Mouse (Mus musculus): Measurements from ENCODE around the gene Sfxn3. TPM values are rescaled to one million over a fixed set of nuclear protein-coding genes. Genes with fewer than 3 reads are reported as not detected.

Gene Sfxn3
- polyA plus RNA-seq, 1 experiment from 2014 or later = 34.5 TPM

GRCm38 (mm10) chr19:45056908-45057698 is 9.8 kb downstream of the Sfxn3 start:
- no peak for ATAC-seq (ENCODE audit: insufficient number of reproducible peaks, insufficient read depth, low FRiP score, low read depth)
- no peaks in the 10 kb centered on the region for H3K9me3 ChIP-seq (ENCODE audit: control insufficient read depth, low read depth, low read length)
- H3K4me1 ChIP-seq (ENCODE audit: control insufficient read depth, insufficient read depth, low read length) = peaks cover 18% of the 10 kb centered on the region
- peaks cover 7% of the 10 kb centered on the region for H3K36me3 ChIP-seq (ENCODE audit: control insufficient read depth, insufficient read depth, low read length)
- 66% methylated on average over 7 of the region's 7 CpGs for WGBS
- H3K4me2 ChIP-seq (replicated peaks; ENCODE audit: low read depth, low read length) = peak overlapping the region; percentile 69
- H3K9ac ChIP-seq (replicated peaks; ENCODE audit: low read depth, low read length) = peak overlapping the region; percentile 52
- H3K4me3 ChIP-seq (ENCODE audit: low read depth, low read length) = peak overlapping the region; percentile 53; the same call in 1 of the 2 replicates
- peak overlapping the region; percentile 97 for H3K27ac ChIP-seq (ENCODE audit: low read length)
- no peaks in the 10 kb centered on the region for H3K27me3 ChIP-seq (ENCODE audit: control insufficient read depth, insufficient read depth, low read length)

DNA sequence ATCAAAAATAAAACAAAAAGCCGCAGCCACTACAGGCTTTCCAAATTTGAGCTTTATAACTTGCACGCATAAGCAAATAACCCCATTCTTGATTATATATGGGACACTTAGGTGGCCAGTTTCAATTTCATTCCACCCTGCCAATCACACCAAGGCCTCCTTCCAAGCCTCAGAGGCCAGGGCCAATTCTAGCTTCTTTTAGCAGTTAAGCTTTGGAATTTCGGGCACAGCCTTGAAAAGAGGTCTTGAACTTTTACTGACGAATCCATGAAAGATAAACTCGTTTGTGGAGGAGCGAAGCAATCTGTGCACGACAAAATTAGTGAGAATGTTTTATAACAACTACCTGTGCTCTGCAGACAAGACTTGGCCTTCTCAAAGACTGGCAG is 10.4 kb downstream of the Sfxn3 start:
- H3K4me1 ChIP-seq (ENCODE audit: control insufficient read depth, insufficient read depth, low read length) = peaks cover 18% of the 10 kb centered on the region
- H3K36me3 ChIP-seq (ENCODE audit: control insufficient read depth, insufficient read depth, low read length) = peaks cover 7% of the 10 kb centered on the region
- 32% methylated on average over 7 of the region's 7 CpGs for WGBS
- ATAC-seq (ENCODE audit: insufficient number of reproducible peaks, insufficient read depth, low FRiP score, low read depth) = no peak
- peak overlapping the region; percentile 69 for H3K4me2 ChIP-seq (replicated peaks; ENCODE audit: low read depth, low read length)
- H3K27me3 ChIP-seq (ENCODE audit: control insufficient read depth, insufficient read depth, low read length) = no peaks in the 10 kb centered on the region
- H3K9me3 ChIP-seq (ENCODE audit: control insufficient read depth, low read depth, low read length) = no peaks in the 10 kb centered on the region
- peak overlapping the region; percentile 53 for H3K4me3 ChIP-seq (ENCODE audit: low read depth, low read length)
- H3K9ac ChIP-seq (replicated peaks; ENCODE audit: low read depth, low read length) = peak overlapping the region; percentile 52
- H3K27ac ChIP-seq (ENCODE audit: low read length) = peak overlapping the region; percentile 97

DNA sequence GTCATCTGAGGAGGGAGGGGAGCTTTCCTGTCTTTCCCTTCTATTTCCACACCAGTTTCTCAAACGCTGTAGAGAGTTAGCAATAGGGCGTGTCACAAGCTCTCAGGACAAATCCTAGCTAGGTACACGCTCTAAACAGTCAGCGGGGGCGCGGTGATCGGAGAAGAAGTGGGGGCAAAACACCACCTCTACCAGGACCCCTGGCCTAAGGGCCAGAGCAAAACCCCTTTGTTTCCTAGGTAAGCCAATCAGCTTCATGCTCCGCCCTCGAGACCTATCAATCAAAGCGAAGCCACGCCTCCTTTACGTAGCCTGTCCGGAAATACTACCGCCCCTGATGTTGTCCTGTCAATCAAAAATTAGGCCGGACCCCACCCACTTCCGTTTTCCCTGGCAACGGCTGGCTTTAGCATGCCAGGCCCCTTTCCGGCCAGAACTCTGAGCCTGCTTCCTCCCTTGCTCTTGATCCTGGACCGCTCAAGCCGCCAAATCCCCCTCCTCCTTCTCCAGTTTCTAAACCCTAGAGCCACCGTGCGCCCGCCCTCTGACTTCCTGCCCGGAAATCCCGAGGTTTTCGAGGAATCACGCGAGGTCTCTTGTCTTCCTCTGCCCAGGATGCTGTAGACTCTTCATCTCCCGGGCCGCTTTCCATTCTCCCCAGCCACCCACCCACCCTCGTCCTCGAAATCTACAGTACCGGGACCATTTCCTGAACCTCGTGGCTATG is 11.0 kb downstream of the Sfxn3 start:
- Histone ChIP-seq H3K9me3 (ENCODE audit: control insufficient read depth, low read depth, low read length) (no peaks in the 10 kb centered on the region), H3K27me3 (ENCODE audit: control insufficient read depth, insufficient read depth, low read length) (no peaks in the 10 kb centered on the region), H3K36me3 (ENCODE audit: control insufficient read depth, insufficient read depth, low read length) (peaks cover 7% of the 10 kb centered on the region; the same call in 1 of the 2 replicates), H3K9ac (replicated peaks; ENCODE audit: low read depth, low read length) (peak overlapping the region; percentile 74), H3K27ac (ENCODE audit: low read length) (peak overlapping the region; percentile 97), H3K4me2 (replicated peaks; ENCODE audit: low read depth, low read length) (peak overlapping the region; percentile 69), H3K4me3 (ENCODE audit: low read depth, low read length) (peak overlapping the region; percentile 53), H3K4me1 (ENCODE audit: control insufficient read depth, insufficient read depth, low read length) (peaks cover 18% of the 10 kb centered on the region)
- ATAC-seq (ENCODE audit: insufficient number of reproducible peaks, insufficient read depth, low FRiP score, low read depth) = peak; percentile 93
- under 1% methylated on average over 34 of the region's 34 CpGs for WGBS

- Histone ChIP-seq H3K4me3 (ENCODE audit: low read depth, low read length) (peak overlapping the region; percentile 53), H3K4me1 (ENCODE audit: control insufficient read depth, insufficient read depth, low read length) (peaks cover 18% of the 10 kb centered on the region), H3K36me3 (ENCODE audit: control insufficient read depth, insufficient read depth, low read length) (peaks cover 7% of the 10 kb centered on the region; the same call in 1 of the 2 replicates), H3K27me3 (ENCODE audit: control insufficient read depth, insufficient read depth, low read length) (peaks cover 2% of the 10 kb centered on the region), H3K9ac (replicated peaks; ENCODE audit: low read depth, low read length) (peak overlapping the region; percentile 74), H3K27ac (ENCODE audit: low read length) (peak overlapping the region; percentile 97), H3K4me2 (replicated peaks; ENCODE audit: low read depth, low read length) (peak overlapping the region; percentile 69), H3K9me3 (ENCODE audit: control insufficient read depth, low read depth, low read length) (no peaks in the 10 kb centered on the region)
- WGBS = 1% methylated on average over 14 of the region's 14 CpGs
- ATAC-seq (ENCODE audit: insufficient number of reproducible peaks, insufficient read depth, low FRiP score, low read depth) = no peak
These were observed 11.5 kb downstream of the Sfxn3 start for GRCm38 (mm10) chr19:45058841-45059240.

DNA sequence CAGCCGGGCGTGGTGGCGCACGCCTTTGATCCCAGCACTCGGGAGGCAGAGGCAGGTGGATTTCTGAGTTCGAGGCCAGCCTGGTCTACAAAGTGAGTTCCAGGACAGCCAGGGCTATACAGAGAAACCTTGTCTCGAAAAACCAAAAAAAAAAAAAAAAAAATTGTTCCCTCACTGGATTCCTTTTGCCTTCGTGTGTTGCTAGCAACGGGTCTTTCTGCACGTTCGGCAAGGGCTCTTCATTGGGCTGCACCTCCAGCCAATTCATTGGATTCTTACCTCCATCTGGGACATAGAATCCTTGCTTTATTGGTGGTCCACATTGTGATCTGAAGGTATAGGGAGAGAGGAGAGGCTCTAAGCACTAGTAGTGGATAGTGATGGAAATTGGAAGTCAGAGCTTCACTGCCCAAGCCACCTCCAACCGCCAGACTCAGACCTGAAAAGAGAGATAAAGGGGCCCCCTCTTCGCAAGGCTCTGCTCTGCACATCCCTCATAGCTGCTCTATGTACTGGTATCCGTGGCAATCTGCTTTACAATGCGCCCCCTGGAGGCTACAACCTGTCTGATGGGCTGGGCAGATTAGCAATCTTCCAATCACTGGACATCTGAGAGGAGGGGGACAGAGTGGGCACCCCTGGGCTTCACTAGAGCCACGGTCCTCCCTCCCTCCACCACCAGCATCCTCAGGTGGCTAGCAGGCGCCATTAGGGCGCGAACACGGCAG is 16.4 kb downstream of the Sfxn3 start:
- peak; percentile 49; the same call in 1 of the 2 replicates for ATAC-seq (ENCODE audit: insufficient number of reproducible peaks, insufficient read depth, low FRiP score, low read depth)
- WGBS = 46% methylated on average over 20 of the region's 20 CpGs
- H3K36me3 ChIP-seq (ENCODE audit: control insufficient read depth, insufficient read depth, low read length) = no peaks in the 10 kb centered on the region
- H3K27me3 ChIP-seq (ENCODE audit: control insufficient read depth, insufficient read depth, low read length) = peaks cover 31% of the 10 kb centered on the region
- H3K4me3 ChIP-seq (ENCODE audit: low read depth, low read length) = no peak overlapping the region
- no peak overlapping the region for H3K4me2 ChIP-seq (replicated peaks; ENCODE audit: low read depth, low read length)
- H3K9ac ChIP-seq (replicated peaks; ENCODE audit: low read depth, low read length) = no peak overlapping the region
- H3K4me1 ChIP-seq (ENCODE audit: control insufficient read depth, insufficient read depth, low read length) = peaks cover 7% of the 10 kb centered on the region; the same call in 1 of the 2 replicates
- H3K27ac ChIP-seq (ENCODE audit: low read length) = no peak overlapping the region
- no peaks in the 10 kb centered on the region for H3K9me3 ChIP-seq (ENCODE audit: control insufficient read depth, low read depth, low read length)

DNA sequence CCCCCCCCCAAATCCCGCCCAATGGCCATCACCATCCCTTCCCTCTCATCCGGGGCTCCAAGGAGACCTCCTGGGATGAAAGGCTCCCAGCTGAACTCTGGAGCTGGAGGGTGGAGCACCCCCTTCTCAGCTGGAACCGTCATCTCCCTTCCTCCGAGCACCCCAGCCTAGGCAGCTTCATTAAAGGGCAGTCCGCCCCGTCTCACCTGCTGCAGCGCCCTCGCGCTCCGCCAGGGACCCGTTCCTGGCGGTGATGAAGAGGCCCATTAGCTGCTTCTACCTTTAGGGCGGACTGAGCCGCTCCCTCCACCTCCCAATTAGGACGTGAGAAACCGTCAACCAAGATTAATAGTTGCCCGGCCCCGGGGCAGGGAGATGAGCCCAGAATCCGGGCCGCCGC is 17.9 kb downstream of the Sfxn3 start:
- Histone ChIP-seq H3K27me3 (ENCODE audit: control insufficient read depth, insufficient read depth, low read length) (peaks cover 31% of the 10 kb centered on the region), H3K4me2 (replicated peaks; ENCODE audit: low read depth, low read length) (no peak overlapping the region)

DNA sequence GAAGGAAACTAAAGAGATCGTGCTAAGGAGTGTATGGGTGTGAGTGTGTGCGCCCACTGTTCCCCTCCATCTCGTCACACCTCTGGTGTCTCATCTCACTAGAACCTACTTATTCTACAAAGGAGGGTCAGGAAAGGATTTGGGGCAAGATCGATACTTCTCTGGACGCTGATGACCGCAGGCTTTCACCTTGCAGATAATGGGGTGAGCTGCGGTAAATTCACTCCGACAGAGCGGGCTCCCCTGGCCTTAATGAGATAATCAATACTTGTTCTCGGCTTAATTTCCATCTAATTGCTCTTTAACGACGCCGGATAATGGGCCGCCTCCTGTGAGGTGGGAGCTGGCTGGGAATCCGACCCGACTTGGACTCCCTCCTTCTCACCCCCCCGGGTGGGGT is 19.9 kb downstream of the Sfxn3 start:
- H3K36me3 ChIP-seq (ENCODE audit: control insufficient read depth, insufficient read depth, low read length) = no peaks in the 10 kb centered on the region
- H3K9me3 ChIP-seq (ENCODE audit: control insufficient read depth, low read depth, low read length) = no peaks in the 10 kb centered on the region
- peaks cover 31% of the 10 kb centered on the region for H3K27me3 ChIP-seq (ENCODE audit: control insufficient read depth, insufficient read depth, low read length)

More for the DNA sequence above, 17.9 kb downstream of the Sfxn3 start:
- H3K9ac ChIP-seq (replicated peaks; ENCODE audit: low read depth, low read length) = no peak overlapping the region
- no peaks in the 10 kb centered on the region for H3K4me1 ChIP-seq (ENCODE audit: control insufficient read depth, insufficient read depth, low read length)
- no peak overlapping the region for H3K27ac ChIP-seq (ENCODE audit: low read length)
- H3K9me3 ChIP-seq (ENCODE audit: control insufficient read depth, low read depth, low read length) = no peaks in the 10 kb centered on the region
- no peak overlapping the region for H3K4me3 ChIP-seq (ENCODE audit: low read depth, low read length)
- no peak for ATAC-seq (ENCODE audit: insufficient number of reproducible peaks, insufficient read depth, low FRiP score, low read depth)
- no peaks in the 10 kb centered on the region for H3K36me3 ChIP-seq (ENCODE audit: control insufficient read depth, insufficient read depth, low read length)
- WGBS = 5% methylated on average over 21 of the region's 21 CpGs

More for the DNA sequence above, 19.9 kb downstream of the Sfxn3 start:
- Histone ChIP-seq H3K4me3 (ENCODE audit: low read depth, low read length) (no peak overlapping the region), H3K4me1 (ENCODE audit: control insufficient read depth, insufficient read depth, low read length) (no peaks in the 10 kb centered on the region), H3K27ac (ENCODE audit: low read length) (no peak overlapping the region), H3K9ac (replicated peaks; ENCODE audit: low read depth, low read length) (no peak overlapping the region), H3K4me2 (replicated peaks; ENCODE audit: low read depth, low read length) (no peak overlapping the region)
- 28% methylated on average over 17 of the region's 17 CpGs for WGBS
- no peak for ATAC-seq (ENCODE audit: insufficient number of reproducible peaks, insufficient read depth, low FRiP score, low read depth)

Measured in stomach, embryonic 14.5 days (tissue).